Mouse (Mus musculus) brain, embryonic 14.5 days (tissue): Measurements from ENCODE around the gene Slc44a2.

Experiments
- CTCF ChIP-seq: fragments of 200-500 bp; IDR thresholded peaks from 2 replicates; pipeline ENCODE4 v1.5.1; 2012; ENCODE audit warnings: inconsistent platforms, mild to moderate bottlenecking, moderate library complexity, borderline replicate concordance; ENCODE audit not compliant: insufficient read depth, insufficient read length; ENCODE audit errors: extremely low read depth
- POLR2A ChIP-seq: fragments of 200-500 bp; IDR thresholded peaks from 2 replicates; pipeline ENCODE4 v1.6.1; 2012; ENCODE audit warnings: mild to moderate bottlenecking, inconsistent platforms, borderline replicate concordance; ENCODE audit not compliant: poor library complexity, insufficient read depth, insufficient read length, severe bottlenecking; ENCODE audit errors: extremely low read depth

GRCm38 (mm10) chr9:21368131-21368584 is 47.7 kb downstream of the Slc44a2 start:
- TF ChIP-seq CTCF (no peak), POLR2A (no peak; the same call in 1 of the 2 replicates)
